Mouse (Mus musculus) cerebellum, adult 2 months (tissue): ENCODE measurements around the gene Tor1b.

Experiments used
- CTCF ChIP-seq: fragments of 200-500 bp; IDR thresholded peaks from 2 replicates; pipeline ENCODE4 v1.5.1; 2011; ENCODE audit warnings: low read depth, mild to moderate bottlenecking, control low read depth, low read length, moderate library complexity, borderline replicate concordance; ENCODE audit not compliant: insufficient read depth
- POLR2A ChIP-seq: fragments of 200-500 bp; IDR thresholded peaks from 2 replicates; pipeline ENCODE4 v1.6.1; 2011; ENCODE audit warnings: low read length, control low read depth, borderline replicate concordance; ENCODE audit not compliant: insufficient read depth

DNA sequence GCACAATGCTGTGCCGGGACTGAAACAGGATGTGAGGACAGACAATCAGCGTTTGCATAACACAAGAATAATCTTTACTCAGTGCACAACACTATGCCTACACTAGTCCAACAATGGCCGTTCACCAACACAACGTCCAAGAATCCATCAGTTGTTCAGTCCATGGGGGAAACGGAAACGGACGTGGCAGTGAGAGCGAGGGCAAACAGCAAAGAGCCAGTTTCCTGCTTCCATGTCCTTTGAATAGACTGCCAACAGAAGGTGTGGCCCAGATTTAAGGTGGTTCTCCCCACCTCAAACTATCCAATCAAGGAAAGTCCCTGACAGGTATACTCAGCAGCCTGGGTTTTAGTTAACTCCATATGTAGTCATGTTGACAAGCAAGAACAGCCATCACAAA is 15.0 kb upstream of the Tor1b start:
- TF ChIP-seq CTCF (no peak), POLR2A (no peak)
